Mouse (Mus musculus) ES-Bruce4 (cell line): ENCODE measurements around the gene Lmod1. TPM values are rescaled to one million over a fixed set of nuclear protein-coding genes. Genes with fewer than 3 reads are reported as not detected.
A peak's percentile ranks its signal among the peaks of the same experiment; 100 is the strongest.

ENCODE experiments used
- H3K27ac ChIP-seq: 2 replicates; pipeline ENCODE4 v1.5.1; 2012; ENCODE audit warnings: low read length, inconsistent platforms; ENCODE audit not compliant: insufficient read depth
- H3K27me3 ChIP-seq: 2 replicates; pipeline ENCODE4 v1.6.1; 2012; ENCODE audit warnings: mild to moderate bottlenecking, low read length, inconsistent platforms; ENCODE audit not compliant: control insufficient read depth, poor library complexity, insufficient read depth, severe bottlenecking
- H3K36me3 ChIP-seq: 2 replicates; pipeline ENCODE4 v1.6.1; 2012; ENCODE audit warnings: inconsistent platforms, mild to moderate bottlenecking, low read length, moderate library complexity; ENCODE audit not compliant: control insufficient read depth, poor library complexity, insufficient read depth, severe bottlenecking
- H3K4me1 ChIP-seq: one replicate; pipeline ENCODE4 v1.8.1; 2011; ENCODE audit warnings: low read length; ENCODE audit not compliant: control insufficient read depth, insufficient read depth
- H3K4me3 ChIP-seq: 2 replicates; pipeline ENCODE4 v1.5.1; 2011; ENCODE audit warnings: low read depth, mild to moderate bottlenecking, low read length
- H3K9ac ChIP-seq: 2 replicates; pipeline ENCODE4 v1.6.1; 2012; ENCODE audit warnings: low read depth, mild to moderate bottlenecking, inconsistent platforms; ENCODE audit not compliant: poor library complexity, severe bottlenecking
- H3K9me3 ChIP-seq: replicated peaks from 2 replicates; pipeline ENCODE4 v1.6.1; 2012; ENCODE audit warnings: mild to moderate bottlenecking, low read length, inconsistent platforms; ENCODE audit not compliant: control insufficient read depth, poor library complexity, insufficient read depth, severe bottlenecking
- CTCF ChIP-seq: IDR thresholded peaks from one replicate; pipeline ENCODE4 v1.8.1; 2011; ENCODE audit warnings: low read depth, low read length
- EP300 ChIP-seq: IDR thresholded peaks from 2 replicates; pipeline ENCODE4 v1.6.1; 2011; ENCODE audit warnings: low read depth, low read length; ENCODE audit not compliant: insufficient read depth
- POLR2A ChIP-seq: IDR thresholded peaks from one replicate; pipeline ENCODE4 v1.8.1; 2011; ENCODE audit warnings: low read length; ENCODE audit not compliant: insufficient read depth
- polyA plus RNA-seq: library from polyadenylated mRNA; stranded (reverse); fragments of >200 nt; gene quantifications from 2 replicates; pipeline ENCODE4 v1.2.4, GENCODE M21; 2011; ENCODE audit warnings: low read depth; ENCODE audit not compliant: missing spikeins, insufficient read depth, insufficient read length

The Lmod1 gene
- polyA plus RNA-seq, 1 experiment: 2.5 TPM

DNA sequence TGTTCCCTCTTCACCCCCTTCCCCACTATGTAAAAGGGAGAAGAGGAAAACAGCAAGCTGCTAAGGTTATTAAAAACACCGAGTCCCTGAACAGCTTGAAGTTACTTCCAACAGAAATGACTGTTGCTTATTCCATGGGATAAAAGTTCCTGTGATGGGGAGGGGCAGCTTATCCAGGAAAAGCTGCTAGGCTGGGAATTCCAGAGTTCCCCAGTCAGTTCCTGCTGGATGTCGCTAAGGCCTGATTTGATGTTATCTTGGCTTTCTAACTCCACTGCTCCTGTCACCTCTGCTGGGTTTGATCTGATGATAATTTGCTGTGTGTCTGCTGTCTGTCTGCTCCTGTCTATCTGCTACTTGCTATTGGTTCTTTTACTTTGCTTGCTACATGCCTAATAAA is 38.3 kb upstream of the Lmod1 start:
- H3K36me3 ChIP-seq: no peaks in the 10 kb centered on the region
- peaks cover 2% of the 10 kb centered on the region for H3K4me1 ChIP-seq
- H3K27me3 ChIP-seq: no peaks in the 10 kb centered on the region
- TF ChIP-seq EP300: no peak
- no peak for TF ChIP-seq CTCF
- no peak for TF ChIP-seq POLR2A
- no peaks in the 10 kb centered on the region for H3K9me3 ChIP-seq
- H3K9ac ChIP-seq: no peak overlapping the region
- H3K4me3 ChIP-seq: no peak overlapping the region
- no peak overlapping the region for H3K27ac ChIP-seq

- Histone ChIP-seq H3K27ac (no peak overlapping the region), H3K9me3 (no peaks in the 10 kb centered on the region)
Measured at GRCm38 (mm10) chr1:135290908-135291307, 33.7 kb upstream of the Lmod1 start.

DNA sequence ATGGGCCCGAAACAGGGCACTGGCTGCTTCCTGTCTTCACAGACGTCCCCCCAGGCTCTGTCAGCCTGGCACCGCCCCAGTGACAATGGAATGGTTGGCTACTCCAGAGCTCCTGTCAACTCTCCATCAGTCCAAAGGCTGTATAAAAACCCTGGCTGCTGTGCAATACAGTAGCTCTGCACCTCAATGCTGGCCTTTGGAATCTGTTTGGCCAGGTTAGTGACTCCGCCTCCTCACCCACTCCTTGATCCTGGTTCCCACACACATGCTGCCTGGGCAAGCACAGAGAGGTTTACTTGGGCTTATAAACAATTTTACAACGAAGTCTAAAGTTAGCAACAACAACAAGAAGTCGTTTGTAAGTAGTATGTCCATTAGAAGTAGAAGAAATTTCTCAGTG is 13.3 kb upstream of the Lmod1 start:
- Histone ChIP-seq H3K4me3 (no peak overlapping the region), H3K27ac (no peak overlapping the region), H3K4me1 (no peaks in the 10 kb centered on the region), H3K9me3 (no peaks in the 10 kb centered on the region), H3K27me3 (no peaks in the 10 kb centered on the region), H3K9ac (no peak overlapping the region), H3K36me3 (peaks cover 25% of the 10 kb centered on the region)
- TF ChIP-seq EP300: no peak
- no peak for TF ChIP-seq POLR2A
- no peak for TF ChIP-seq CTCF

More at GRCm38 (mm10) chr1:135290908-135291307, 33.7 kb upstream of the Lmod1 start:
- TF ChIP-seq POLR2A (no peak), CTCF (no peak), EP300 (no peak)
- Histone ChIP-seq H3K36me3 (no peaks in the 10 kb centered on the region; the same call in 1 of the 2 replicates), H3K4me1 (no peaks in the 10 kb centered on the region), H3K4me3 (no peak overlapping the region), H3K9ac (no peak overlapping the region), H3K27me3 (no peaks in the 10 kb centered on the region)

GRCm38 (mm10) chr1:135312201-135312600 is 12.4 kb upstream of the Lmod1 start:
- no peaks in the 10 kb centered on the region for H3K4me1 ChIP-seq
- no peak overlapping the region for H3K27ac ChIP-seq
- H3K27me3 ChIP-seq: no peaks in the 10 kb centered on the region
- H3K36me3 ChIP-seq: peaks cover 18% of the 10 kb centered on the region
- H3K4me3 ChIP-seq: peak overlapping the region; percentile 14; the same call in 1 of the 2 replicates
- TF ChIP-seq EP300 (no peak), POLR2A (no peak), CTCF (no peak)
- H3K9ac ChIP-seq: peak overlapping the region; percentile 60; the same call in 1 of the 2 replicates
- no peaks in the 10 kb centered on the region for H3K9me3 ChIP-seq

- Histone ChIP-seq H3K27ac (no peak within 1 kb of the TSS; the same call in 1 of the 2 replicates), H3K4me1 (no peaks in the 10 kb centered on the region), H3K27me3 (no peaks in the 10 kb centered on the region), H3K4me3 (peak within 1 kb of the TSS; percentile 94), H3K36me3 (peaks cover 8% of the 10 kb centered on the region), H3K9ac (peak within 1 kb of the TSS; percentile 60), H3K9me3 (no peaks in the 10 kb centered on the region)
- TF ChIP-seq CTCF (no peak), EP300 (no peak), POLR2A (peak; percentile 80)
Measured at GRCm38 (mm10) chr1:135313284-135314031, 11.1 kb upstream of the Lmod1 start, which contains the start of gene Timm17a. TSS of gene Timm17a (minus strand) at chr1:135313778.

- H3K9me3 ChIP-seq: no peaks in the 10 kb centered on the region
- no peak overlapping the region for H3K9ac ChIP-seq
- no peak overlapping the region for H3K27ac ChIP-seq
- H3K27me3 ChIP-seq: no peaks in the 10 kb centered on the region
- no peaks in the 10 kb centered on the region for H3K4me1 ChIP-seq
- no peaks in the 10 kb centered on the region for H3K36me3 ChIP-seq
- no peak overlapping the region for H3K4me3 ChIP-seq
- no peak for TF ChIP-seq EP300
- no peak for TF ChIP-seq POLR2A
- no peak for TF ChIP-seq CTCF
Measured at GRCm38 (mm10) chr1:135323367-135323901, 1.2 kb upstream of the Lmod1 start.
